Mouse (Mus musculus) small intestine, adult 2 months (tissue): ENCODE measurements around the gene Srp54c. TPM values are rescaled to one million over a fixed set of nuclear protein-coding genes. Genes with fewer than 3 reads are reported as not detected.

Experiments
- H3K27ac ChIP-seq: fragments of 200-500 bp; 2 replicates; pipeline ENCODE4 v1.5.1; 2012; ENCODE audit warnings: low read depth, low read length, control low read depth, inconsistent platforms; ENCODE audit not compliant: insufficient read depth
- H3K27me3 ChIP-seq: fragments of 200-500 bp; 2 replicates; pipeline ENCODE4 v1.6.1; 2012; ENCODE audit warnings: mild to moderate bottlenecking, moderate library complexity, low read length, inconsistent platforms; ENCODE audit not compliant: control insufficient read depth, insufficient read depth
- H3K36me3 ChIP-seq: fragments of 200-500 bp; 2 replicates; pipeline ENCODE4 v1.6.1; 2012; ENCODE audit warnings: mild to moderate bottlenecking, low read length, control low read depth, inconsistent platforms; ENCODE audit not compliant: control insufficient read depth, insufficient read depth
- H3K4me1 ChIP-seq: fragments of 200-500 bp; 2 replicates; pipeline ENCODE4 v1.6.1; 2012; ENCODE audit warnings: low read length, inconsistent platforms, mixed read lengths; ENCODE audit not compliant: control insufficient read depth, insufficient read depth, insufficient read length
- H3K4me3 ChIP-seq: fragments of 200-500 bp; 2 replicates; pipeline ENCODE4 v1.5.1; 2012; ENCODE audit warnings: low read depth, mild to moderate bottlenecking, control low read depth, inconsistent platforms, low read length, moderate library complexity
- CTCF ChIP-seq: fragments of 200-500 bp; IDR thresholded peaks from 2 replicates; pipeline ENCODE4 v1.5.1; 2012; ENCODE audit warnings: low read depth, mild to moderate bottlenecking, control low read depth, inconsistent platforms, low read length, moderate library complexity, mixed read lengths; ENCODE audit not compliant: insufficient replicate concordance, insufficient read length; ENCODE audit errors: extremely low read depth
- POLR2A ChIP-seq: fragments of 200-500 bp; IDR thresholded peaks from 2 replicates; pipeline ENCODE4 v1.6.1; 2012; ENCODE audit warnings: low read depth, mild to moderate bottlenecking, control low read depth, inconsistent platforms, low read length, moderate library complexity
- WGBS: fragments of 180-500 bp; shearing (Covaris S2); methylation state at CpG from one replicate; pipeline ENCODE4 v1.1.7; 2018; 5-methylcytosine and 5-hydroxymethylcytosine counted together
- polyA plus RNA-seq: library from polyadenylated mRNA; depleted of rRNA; stranded (reverse); fragments of >200 nt; gene quantifications from 2 replicates; pipeline ENCODE4 v1.2.3, GENCODE M21; 2012; rRNA removed

Srp54c gene
- polyA plus RNA-seq, 1 experiment, result 1.6 TPM

DNA sequence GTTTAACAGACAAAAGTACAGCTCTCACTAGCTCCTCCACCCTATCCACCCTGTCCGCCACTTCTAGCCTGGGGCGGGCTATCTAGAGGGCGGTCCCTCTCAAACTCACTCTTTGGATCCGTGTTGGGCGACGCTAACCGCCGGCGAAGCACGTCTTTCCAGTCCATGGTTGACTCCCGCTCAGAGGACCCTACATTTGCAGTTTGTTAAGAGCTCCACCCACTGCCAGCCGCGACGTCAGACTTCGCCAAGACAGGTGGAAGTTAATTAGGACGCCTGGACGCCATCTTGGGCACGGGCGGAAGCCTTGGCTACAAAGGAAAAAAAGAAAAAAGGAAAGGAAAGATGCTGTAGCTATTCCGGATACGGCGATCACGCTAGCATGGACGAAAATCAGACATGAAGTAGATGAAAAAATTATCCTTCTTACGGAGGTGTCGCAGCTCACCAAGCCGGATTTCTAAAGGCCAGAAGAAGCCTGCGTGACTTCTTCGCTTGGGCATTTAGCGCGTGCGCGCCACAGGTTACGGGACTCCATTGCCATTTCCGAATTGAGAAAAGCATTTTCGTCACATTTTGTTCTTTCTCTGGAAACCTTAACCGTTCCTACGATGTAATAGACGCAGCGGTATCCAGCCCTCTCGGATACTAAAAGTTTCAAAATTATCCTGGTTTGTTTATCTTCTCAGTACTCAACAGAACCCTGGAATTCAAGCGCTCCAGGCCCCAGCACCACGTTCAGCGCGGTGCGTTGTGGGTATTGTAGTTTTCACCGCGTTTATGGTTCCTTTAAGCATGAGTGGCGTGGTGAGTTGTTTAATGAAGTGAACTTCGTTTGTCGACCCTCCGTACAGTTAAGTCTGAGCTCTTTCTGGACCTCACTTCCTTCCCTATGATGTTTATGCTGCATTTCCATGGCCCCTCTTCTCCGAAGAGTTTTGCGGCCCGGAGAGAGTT is 72.8 kb downstream of the Srp54c start, which contains the start of gene Ppp2r3c:
Ppp2r3c (minus strand) TSS at position 514 of the 957 bp plus-strand sequence.
- H3K4me3 ChIP-seq, result peak within 1 kb of the TSS; percentile 66
- H3K27ac ChIP-seq, result peak within 1 kb of the TSS; percentile 90
- peaks cover 10% of the 10 kb centered on the region for H3K36me3 ChIP-seq
- WGBS, result under 1% methylated on average over 55 of the region's 55 CpGs
- H3K4me1 ChIP-seq, result peaks cover 3% of the 10 kb centered on the region; the same call in 1 of the 2 replicates
- TF ChIP-seq CTCF (no peak; the same call in 1 of the 2 replicates), POLR2A (peak; percentile 74)
- no peaks in the 10 kb centered on the region for H3K27me3 ChIP-seq

DNA sequence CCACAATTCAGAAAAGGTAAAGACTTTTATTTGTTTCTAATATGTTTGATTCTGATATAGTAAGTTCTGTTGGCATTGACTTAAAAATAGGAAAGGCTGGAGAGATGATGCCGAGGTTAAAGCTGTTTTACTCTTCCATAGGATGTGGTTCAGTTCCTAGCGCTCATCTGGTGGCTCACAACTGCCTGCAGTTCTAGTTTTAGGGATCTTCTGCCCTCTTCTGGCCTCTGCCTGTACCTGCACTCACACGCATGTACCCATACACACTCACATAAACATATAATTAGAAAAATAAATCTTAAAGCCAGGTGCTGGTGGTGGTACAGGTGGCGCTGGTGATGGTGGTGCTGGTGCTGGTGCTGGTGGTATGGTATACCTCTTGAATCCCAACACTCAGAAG is 76.4 kb downstream of the Srp54c start:
- TF ChIP-seq CTCF, result no peak
- no peak for TF ChIP-seq POLR2A
- peaks cover 17% of the 10 kb centered on the region for H3K36me3 ChIP-seq
- no peak overlapping the region for H3K4me3 ChIP-seq
- H3K27me3 ChIP-seq, result no peaks in the 10 kb centered on the region
- H3K4me1 ChIP-seq, result peaks cover 3% of the 10 kb centered on the region; the same call in 1 of the 2 replicates
- WGBS, result 98% methylated on average over 4 of the region's 4 CpGs
- no peak overlapping the region for H3K27ac ChIP-seq

DNA sequence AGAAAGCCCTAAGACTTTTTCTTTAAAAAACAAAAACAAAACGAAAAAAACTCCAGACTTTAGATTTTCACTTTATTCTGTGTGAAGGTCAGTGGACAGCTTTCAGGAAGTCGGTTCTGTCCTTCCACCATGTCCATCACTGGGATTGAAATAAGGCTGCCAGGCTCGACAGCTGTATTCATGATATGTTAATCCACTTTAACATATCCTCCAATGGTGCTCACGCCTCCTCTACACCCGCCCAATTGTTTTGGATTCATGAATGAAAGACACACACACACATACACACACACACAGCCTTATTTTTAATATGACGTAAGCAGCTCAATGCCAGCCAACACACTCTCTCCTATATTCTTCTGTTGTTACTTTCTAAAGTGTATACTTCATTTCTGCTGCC is 77.6 kb downstream of the Srp54c start:
- Histone ChIP-seq H3K27me3 (no peaks in the 10 kb centered on the region), H3K36me3 (peaks cover 20% of the 10 kb centered on the region), H3K4me3 (no peak overlapping the region), H3K27ac (no peak overlapping the region), H3K4me1 (no peaks in the 10 kb centered on the region)
- 87% methylated on average over 6 of the region's 6 CpGs for WGBS
- no peak for TF ChIP-seq CTCF
- TF ChIP-seq POLR2A, result no peak

DNA sequence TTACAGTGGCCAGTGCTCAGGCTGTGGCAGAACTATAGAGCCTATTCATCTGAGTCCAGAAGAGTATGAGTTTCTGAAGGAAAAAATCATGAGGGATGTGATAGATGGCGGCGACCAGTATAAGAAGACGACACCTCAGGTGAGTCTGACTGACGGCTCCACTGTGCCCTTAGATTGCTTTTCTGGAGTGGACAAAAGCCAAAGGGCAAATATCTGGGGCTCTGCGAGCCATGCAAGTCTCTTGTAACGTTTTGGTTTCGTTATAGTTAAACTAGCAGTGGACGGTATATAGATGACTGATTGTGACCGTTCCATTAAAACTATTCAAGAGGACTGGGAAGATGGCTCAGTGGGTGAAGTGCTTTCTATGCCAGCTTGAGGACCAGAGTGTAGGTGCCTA is 78.8 kb downstream of the Srp54c start:
- Histone ChIP-seq H3K27me3 (no peaks in the 10 kb centered on the region), H3K36me3 (peaks cover 20% of the 10 kb centered on the region), H3K27ac (no peak overlapping the region), H3K4me3 (no peak overlapping the region), H3K4me1 (no peaks in the 10 kb centered on the region)
- TF ChIP-seq POLR2A, result no peak
- no peak for TF ChIP-seq CTCF
- WGBS, result 93% methylated on average over 9 of the region's 9 CpGs

DNA sequence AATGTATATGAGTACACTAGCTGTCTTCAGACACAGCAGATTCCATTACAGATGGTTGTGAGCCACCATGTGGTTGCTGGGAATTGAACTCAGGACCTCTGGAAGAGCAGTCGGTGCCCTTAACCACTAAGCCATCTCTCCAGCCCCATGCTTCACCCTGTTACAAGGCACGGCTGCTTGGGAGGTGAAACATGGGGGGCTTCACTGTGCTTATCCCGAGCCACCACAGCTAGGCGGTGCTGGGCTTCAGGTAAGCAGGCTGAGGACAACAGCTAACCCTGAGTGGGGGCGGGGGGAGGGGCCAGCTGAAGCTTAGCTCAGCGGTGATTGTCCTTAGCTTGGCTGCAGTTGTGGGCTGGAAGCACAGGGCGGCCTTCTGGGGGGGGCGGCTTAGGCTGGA is 79.5 kb downstream of the Srp54c start:
- no peak overlapping the region for H3K27ac ChIP-seq
- no peaks in the 10 kb centered on the region for H3K4me1 ChIP-seq
- WGBS, result 85% methylated on average over 8 of the region's 8 CpGs
- H3K27me3 ChIP-seq, result no peaks in the 10 kb centered on the region
- no peak overlapping the region for H3K4me3 ChIP-seq
- TF ChIP-seq CTCF (no peak), POLR2A (no peak)
- peaks cover 20% of the 10 kb centered on the region for H3K36me3 ChIP-seq

DNA sequence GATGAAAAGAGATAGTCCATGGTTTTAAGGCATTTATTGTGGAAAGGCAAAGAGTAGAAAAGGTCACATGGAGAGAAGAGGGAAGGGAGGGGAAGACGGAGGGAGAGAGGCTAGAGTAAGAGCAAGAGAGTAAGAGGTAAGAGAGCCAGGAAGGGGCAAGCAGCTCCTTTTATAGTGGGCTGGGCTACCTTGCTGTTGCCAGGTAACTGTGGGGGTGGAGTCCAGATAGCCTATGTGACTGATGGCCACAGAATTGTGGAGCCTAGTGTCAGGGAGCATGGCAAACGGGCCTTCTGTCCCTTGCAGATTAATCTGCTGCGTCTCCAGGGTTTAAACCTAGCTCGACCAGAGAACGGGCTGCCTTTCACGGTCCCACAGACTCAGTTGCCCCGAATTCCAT is 81.9 kb downstream of the Srp54c start:
- 82% methylated on average over 7 of the region's 7 CpGs for WGBS
- TF ChIP-seq CTCF (no peak), POLR2A (no peak)
- H3K4me1 ChIP-seq, result no peaks in the 10 kb centered on the region; the same call in 1 of the 2 replicates
- H3K4me3 ChIP-seq, result no peak overlapping the region
- H3K27me3 ChIP-seq, result no peaks in the 10 kb centered on the region
- H3K27ac ChIP-seq, result no peak overlapping the region
- H3K36me3 ChIP-seq, result peaks cover 18% of the 10 kb centered on the region

Other genes starting within 250 kb of the Srp54c start
- not detected in 2 replicates for gene Gm20403, start 243.6 kb upstream of the Srp54c start, polyA plus RNA-seq
- gene Baz1a, start 215.8 kb upstream of the Srp54c start, polyA plus RNA-seq, result 1.0 and 3.1 TPM in 2 replicates
- 1.4 and 1.7 TPM in 2 replicates for gene 2700097O09Rik, start 150.1 kb upstream of the Srp54c start, polyA plus RNA-seq
- 2.5 and 6.4 TPM in 2 replicates for gene Srp54a, start 149.9 kb upstream of the Srp54c start, polyA plus RNA-seq
- 1.5 and 4.0 TPM in 2 replicates for gene Fam177a, start 105.7 kb upstream of the Srp54c start, polyA plus RNA-seq
- gene Srp54b, start 75.1 kb upstream of the Srp54c start, polyA plus RNA-seq, result 3.6 and 9.7 TPM in 2 replicates
- gene 1700047I17Rik2, start 30.6 kb upstream of the Srp54c start, polyA plus RNA-seq, result not detected in 2 replicates
- gene 1110008L16Rik, start 69.4 kb downstream of the Srp54c start, polyA plus RNA-seq, result 3.9 and 5.6 TPM in 2 replicates
- 0.33 and 0.62 TPM in 2 replicates for gene Ppp2r3c, start 72.8 kb downstream of the Srp54c start, polyA plus RNA-seq
- gene Psma6, start 154.1 kb downstream of the Srp54c start, polyA plus RNA-seq, result 13.8 and 17.3 TPM in 2 replicates